ENCODE assay signal across 7 mouse cellular contexts in genomic region chr2:180118661-180119438, GRCm38 (mm10). TPM values are rescaled to one million over a fixed set of nuclear protein-coding genes. Genes with fewer than 3 reads are reported as not detected.
DNase-seq lines count a peak whose midpoint lies in the region; ATAC-seq and TF ChIP-seq lines count a peak whose summit lies in the region.

TSS of gene Osbpl2 (plus strand) at chr2:180119306.

- intact Hi-C loops in left cerebral cortex, postnatal 4 days (cut with DNase I): loop anchor here (5.0 kb wide), 1 partner anchor 47 kb away; the partner anchor contains the start of gene Mtg2

- 0 out of 2 replicates have a peak, but pooled peaks cover 2% of the 10 kb centered on the region for H3K9me3 ChIP-seq in embryonic facial prominence, embryonic 10.5 days
- H3K9me3 ChIP-seq in intestine, postnatal 0 days (ENCODE audit: control insufficient read depth): no peaks in the 10 kb centered on the region
- no peaks in the 10 kb centered on the region for H3K9me3 ChIP-seq in midbrain, embryonic 12.5 days

- H3K4me1 ChIP-seq in embryonic facial prominence, embryonic 10.5 days: peaks cover 44% of the 10 kb centered on the region
- H3K4me1 ChIP-seq in intestine, postnatal 0 days (replicated peaks; ENCODE audit: control insufficient read depth, insufficient read depth, low read length): peaks cover 13% of the 10 kb centered on the region; the same call in 1 of the 2 replicates
- H3K4me1 ChIP-seq in midbrain, embryonic 12.5 days: peaks cover 57% of the 10 kb centered on the region
- H3K4me1 ChIP-seq in small intestine, adult 2 months (ENCODE audit: control insufficient read depth, insufficient read depth, insufficient read length, low read length): peaks cover 27% of the 10 kb centered on the region

- ATAC-seq in intestine, postnatal 0 days: peak; percentile 98
- ATAC-seq in midbrain, embryonic 12.5 days (ENCODE audit: low FRiP score, low read depth): peak; percentile 95

- peak within 1 kb of the TSS; percentile 81 for H3K27ac ChIP-seq in embryonic facial prominence, embryonic 10.5 days (replicated peaks)
- H3K27ac ChIP-seq in intestine, postnatal 0 days (ENCODE audit: low read depth, low read length): peak within 1 kb of the TSS; percentile 88
- peak within 1 kb of the TSS; percentile 94 for H3K27ac ChIP-seq in midbrain, embryonic 12.5 days (replicated peaks)
- peak within 1 kb of the TSS; percentile 44 for H3K27ac ChIP-seq in small intestine, adult 2 months (ENCODE audit: insufficient read depth, low read depth, low read length)

- DNase-seq in adrenal gland, postnatal 10 days: peak; percentile 100
- DNase-seq in embryonic facial prominence, embryonic 10.5 days (ENCODE audit: low spot score): peak; percentile 100
- DNase-seq in gonadal fat pad, adult 2 months (ENCODE audit: low read depth): peak; percentile 90
- peak; percentile 100 for DNase-seq in left cerebral cortex, postnatal 4 days

- TF ChIP-seq POLR2A in small intestine, adult 2 months (IDR thresholded peaks at IDR 0.05; ENCODE audit: low read depth, low read length): peak; percentile 57; the same call in 1 of the 2 replicates

- under 1% methylated on average over 55 of the region's 55 CpGs for WGBS in embryonic facial prominence, embryonic 10.5 days
- under 1% methylated on average over 55 of the region's 55 CpGs for WGBS in intestine, postnatal 0 days
- under 1% methylated on average over 51 of the region's 55 CpGs for WGBS in midbrain, embryonic 12.5 days
- WGBS in small intestine, adult 2 months: under 1% methylated on average over 55 of the region's 55 CpGs

- peak within 1 kb of the TSS; percentile 88 for H3K9ac ChIP-seq in intestine, postnatal 0 days (ENCODE audit: low read depth, low read length)
- H3K9ac ChIP-seq in midbrain, embryonic 12.5 days (replicated peaks): peak within 1 kb of the TSS; percentile 87

- peaks cover 8% of the 10 kb centered on the region; the same call in 1 of the 2 replicates for H3K27me3 ChIP-seq in embryonic facial prominence, embryonic 10.5 days (replicated peaks; ENCODE audit: low read depth, poor library complexity, severe bottlenecking)
- H3K27me3 ChIP-seq in intestine, postnatal 0 days (replicated peaks; ENCODE audit: control insufficient read depth, insufficient read depth, low read length): no peaks in the 10 kb centered on the region
- H3K27me3 ChIP-seq in midbrain, embryonic 12.5 days: 0 out of 2 replicates have a peak, but pooled peaks cover 7% of the 10 kb centered on the region
- H3K27me3 ChIP-seq in small intestine, adult 2 months (ENCODE audit: control insufficient read depth, insufficient read depth, low read length): no peaks in the 10 kb centered on the region

- TF ChIP-seq CTCF in intestine, postnatal 0 days (IDR thresholded peaks at IDR 0.05; ENCODE audit: low read depth): no peak
- TF ChIP-seq CTCF in small intestine, adult 2 months (IDR thresholded peaks at IDR 0.05; ENCODE audit: extremely low read depth, insufficient read length, insufficient replicate concordance, low read depth, low read length): no peak

- H3K36me3 ChIP-seq in embryonic facial prominence, embryonic 10.5 days (replicated peaks): peaks cover 7% of the 10 kb centered on the region
- no peaks in the 10 kb centered on the region for H3K36me3 ChIP-seq in intestine, postnatal 0 days (ENCODE audit: control insufficient read depth, insufficient read depth)
- peaks cover 9% of the 10 kb centered on the region for H3K36me3 ChIP-seq in midbrain, embryonic 12.5 days
- no peaks in the 10 kb centered on the region for H3K36me3 ChIP-seq in small intestine, adult 2 months (ENCODE audit: control insufficient read depth, insufficient read depth, low read length)

- peak within 1 kb of the TSS; percentile 77 for H3K4me3 ChIP-seq in embryonic facial prominence, embryonic 10.5 days
- H3K4me3 ChIP-seq in intestine, postnatal 0 days (ENCODE audit: low read depth, low read length): peak within 1 kb of the TSS; percentile 77
- H3K4me3 ChIP-seq in midbrain, embryonic 12.5 days: peak within 1 kb of the TSS; percentile 89
- H3K4me3 ChIP-seq in small intestine, adult 2 months (ENCODE audit: low read depth, low read length): peak within 1 kb of the TSS; percentile 89

- H3K4me2 ChIP-seq in intestine, postnatal 0 days (replicated peaks; ENCODE audit: low read depth): peak within 1 kb of the TSS; percentile 92
- peak within 1 kb of the TSS; percentile 96 for H3K4me2 ChIP-seq in midbrain, embryonic 12.5 days (replicated peaks)

RNA-seq across cellular contexts. Expression of gene Osbpl2, which starts in this region (rescaled TPM):
- 10 to 100 TPM; 30.2 to 34.0 TPM for total RNA-seq in adrenal gland, postnatal 10 days (2021)
- 23.6 and 24.9 TPM in 2 replicates for polyA plus RNA-seq in embryonic facial prominence, embryonic 10.5 days (2016; fragmentation: Nextera tagmentation; extraction: Ambion mirVana)
- polyA plus RNA-seq in gonadal fat pad, adult 2 months (2012; rRNA removed): 57.3 and 63.2 TPM in 2 replicates
- polyA plus RNA-seq in intestine, postnatal 0 days (2015; fragmentation: Nextera tagmentation; extraction: Ambion mirVana): 22.9 and 26.4 TPM in 2 replicates
- total RNA-seq in left cerebral cortex, postnatal 4 days (2021): 10 to 100 TPM; 61.9 to 64.5 TPM
- polyA plus RNA-seq in midbrain, embryonic 12.5 days (2016; fragmentation: Nextera tagmentation; extraction: Ambion mirVana): 52.7 and 52.8 TPM in 2 replicates
- 14.1 and 18.1 TPM in 2 replicates for polyA plus RNA-seq in small intestine, adult 2 months (2012; rRNA removed)

Comparison
In these comparisons a context has a peak if more than half of its experiments do, and no peak if none do; other contexts are left out.
1. Peak in every context shown above with its lines: DNase-seq, ATAC-seq, H3K4me3 ChIP-seq and H3K27ac ChIP-seq.
2. H3K27ac ChIP-seq: peak in every context shown above with its lines; median percentile 94 in midbrain, embryonic 12.5 days; 88 in intestine, postnatal 0 days; 81 in embryonic facial prominence, embryonic 10.5 days; 44 in small intestine, adult 2 months.